Mouse (Mus musculus): ENCODE data around the gene Maats1.

DNA sequence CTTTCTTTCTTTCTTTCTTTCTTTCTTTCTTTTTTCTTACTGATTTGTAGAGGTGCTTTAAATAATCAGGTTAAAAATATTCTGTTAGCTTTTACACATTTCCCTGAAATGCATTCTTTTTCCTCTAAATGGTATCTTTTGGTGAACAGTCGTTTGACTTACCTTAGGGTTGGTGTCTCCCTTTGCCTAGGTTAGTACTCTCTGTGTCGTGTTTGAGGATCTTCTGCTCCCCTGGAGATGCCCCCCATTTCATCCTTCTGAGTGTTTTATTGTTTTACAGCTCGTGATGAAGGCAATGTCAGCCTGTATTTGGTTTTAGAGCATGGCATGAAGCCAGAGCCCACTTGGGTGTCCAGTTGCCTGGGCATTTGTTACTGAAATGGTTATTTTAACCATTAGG, 37.5 kb upstream of the Maats1 start:
- TF ChIP-seq POLR2A (IDR thresholded peaks at IDR 0.05; ENCODE audit: insufficient read depth, low read depth, low read length) (no peak), CTCF (IDR thresholded peaks at IDR 0.05) (no peak)
